In the genomic region with DNA sequence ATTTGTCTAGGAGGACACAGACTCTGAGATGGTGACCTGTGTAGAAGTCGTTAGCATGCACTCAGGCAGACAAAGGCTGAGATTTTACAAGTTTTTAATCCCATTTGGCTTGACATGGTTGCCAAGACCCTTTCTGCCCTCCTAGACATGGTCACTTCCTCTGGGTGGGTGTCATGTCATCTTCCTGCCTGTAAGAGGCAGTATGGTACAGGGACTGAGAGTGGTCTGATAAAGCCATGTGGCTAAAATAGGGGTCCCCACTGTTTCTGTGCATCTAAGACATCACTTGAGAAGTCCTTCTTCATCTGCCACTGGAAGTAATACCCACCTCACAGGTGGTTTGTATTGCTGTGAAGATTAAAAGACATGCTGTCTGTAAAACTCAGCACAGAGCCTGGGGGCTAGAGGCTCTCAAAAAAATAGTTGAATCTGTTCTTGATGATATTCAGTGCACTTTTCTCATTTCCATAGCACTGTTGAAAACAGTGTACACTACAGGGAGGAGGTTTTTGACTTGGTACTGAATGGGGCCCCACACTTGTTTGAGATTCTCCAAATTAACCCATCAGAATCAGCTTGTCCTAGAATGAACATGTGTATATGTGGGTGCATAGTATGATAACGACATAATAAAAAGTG, we compare ENCODE assay signal across 1 mouse cellular context.
A peak's percentile ranks its signal among the peaks of the same experiment; 100 is the strongest.
TF ChIP-seq lines count a peak whose summit lies in the region.

No protein-coding gene starts in this region.

TF ChIP-seq in MEL, 35 proteins besides CTCF, POLR2A, EP300 and RAD21 (continued from another document):
- peak; percentile 58 for TF ChIP-seq SMC3 (IDR thresholded peaks at IDR 0.05; ENCODE audit: low read depth, low read length)
- TF ChIP-seq JUND (IDR thresholded peaks at IDR 0.05; ENCODE audit: low read depth, low read length), result no peak
- TF ChIP-seq MYC (IDR thresholded peaks at IDR 0.05; ENCODE audit: low read depth, low read length), result peak; percentile 26; the same call in 1 of the 2 replicates
- no peak for TF ChIP-seq SIN3A (IDR thresholded peaks at IDR 0.05; ENCODE audit: low read length)
- no peak for TF ChIP-seq TBP (IDR thresholded peaks at IDR 0.05; ENCODE audit: low read depth, low read length)
- peak; percentile 36 for TF ChIP-seq ZC3H11A (IDR thresholded peaks at IDR 0.05; ENCODE audit: low read depth, low read length)
- no peak for TF ChIP-seq GABPA (IDR thresholded peaks at IDR 0.05; ENCODE audit: low read depth, low read length)
- TF ChIP-seq MAX (IDR thresholded peaks at IDR 0.05; ENCODE audit: low read length), result no peak
- no peak for TF ChIP-seq ZMIZ1 (IDR thresholded peaks at IDR 0.05; ENCODE audit: low read depth, low read length)
- no peak for TF ChIP-seq POLR2AphosphoS5 (IDR thresholded peaks at IDR 0.05; ENCODE audit: borderline replicate concordance, low read depth, low read length)
- TF ChIP-seq POLR2AphosphoS2 (IDR thresholded peaks at IDR 0.05; ENCODE audit: low read length), result no peak
- no peak for TF ChIP-seq MEF2A (IDR thresholded peaks at IDR 0.05; ENCODE audit: extremely low read depth, insufficient replicate concordance, low read depth, low read length, poor library complexity, severe bottlenecking)
